Mouse (Mus musculus): ENCODE measurements at regions not wholly inside any gene's neighbourhood (a gene's known extent, or its start where the extent isn't known, plus 50 kb on each side); places are given as distances from the start of the nearest gene placed in this dataset.

DNA sequence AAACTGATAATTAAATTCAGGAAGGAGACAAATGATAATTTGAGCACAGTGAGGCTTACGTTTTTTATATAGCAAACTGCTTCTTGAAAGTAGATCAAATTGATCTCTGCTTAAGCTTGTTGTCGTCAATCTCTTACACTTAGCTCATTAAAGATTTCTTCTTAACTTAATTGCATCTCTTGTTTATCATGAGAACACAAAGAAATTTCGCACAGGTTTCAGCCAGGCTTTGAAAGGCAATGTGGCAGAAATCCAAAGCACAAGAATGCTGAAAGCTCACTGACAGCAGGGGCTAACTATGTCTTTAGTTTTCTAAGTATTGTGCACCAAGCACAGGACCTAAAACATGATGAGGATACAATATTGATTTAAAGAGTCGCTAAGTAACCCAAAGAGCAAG is 422.3 kb upstream of the A1bg start:
- intact Hi-C loops (cut with DNase I; ENCODE audit: low total_unique reads): no loop called here
- DNase-seq: no peak

DNA sequence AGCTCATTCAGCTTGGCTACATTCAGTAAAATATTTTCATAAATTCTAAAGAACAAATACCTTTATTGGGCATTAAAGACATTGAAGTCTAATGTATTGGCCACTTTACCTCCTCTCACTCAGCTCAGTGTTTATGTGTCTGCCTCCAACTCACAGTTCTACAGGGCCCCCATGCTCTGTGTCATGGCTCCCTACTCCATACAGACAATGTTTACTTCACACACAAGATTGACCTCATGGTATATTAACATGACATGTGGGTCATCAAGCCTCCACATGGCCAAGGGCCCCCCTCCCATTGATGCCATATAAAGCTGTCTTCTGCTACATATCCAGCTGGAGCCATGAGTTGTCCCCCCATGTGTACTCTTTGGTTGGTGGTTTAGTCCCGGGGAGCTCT is 419.8 kb upstream of the A1bg start:
- intact Hi-C loops (cut with DNase I; ENCODE audit: low total_unique reads): no loop called here
- DNase-seq: no peak

DNA sequence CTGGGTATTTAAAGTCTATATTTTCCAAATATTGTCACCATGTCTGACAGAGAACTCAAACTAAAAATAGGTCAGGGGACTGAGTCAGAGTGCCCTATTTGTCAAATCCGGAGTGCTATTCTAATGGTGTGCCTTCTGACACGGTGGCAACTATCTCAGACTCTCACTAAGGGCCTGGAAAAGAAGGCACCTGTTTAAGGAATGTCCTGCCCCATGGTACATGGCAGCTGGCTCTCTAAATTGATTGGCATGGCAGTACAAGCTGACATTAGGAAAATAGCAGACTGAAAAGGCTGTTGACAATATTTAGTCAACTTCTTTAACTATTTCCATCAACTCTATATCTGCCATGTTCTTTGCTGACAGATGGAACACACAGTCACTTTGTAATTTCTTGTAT is 405.1 kb upstream of the A1bg start:
- intact Hi-C loops (cut with DNase I; ENCODE audit: low total_unique reads): no loop called here
- DNase-seq: no peak

DNA sequence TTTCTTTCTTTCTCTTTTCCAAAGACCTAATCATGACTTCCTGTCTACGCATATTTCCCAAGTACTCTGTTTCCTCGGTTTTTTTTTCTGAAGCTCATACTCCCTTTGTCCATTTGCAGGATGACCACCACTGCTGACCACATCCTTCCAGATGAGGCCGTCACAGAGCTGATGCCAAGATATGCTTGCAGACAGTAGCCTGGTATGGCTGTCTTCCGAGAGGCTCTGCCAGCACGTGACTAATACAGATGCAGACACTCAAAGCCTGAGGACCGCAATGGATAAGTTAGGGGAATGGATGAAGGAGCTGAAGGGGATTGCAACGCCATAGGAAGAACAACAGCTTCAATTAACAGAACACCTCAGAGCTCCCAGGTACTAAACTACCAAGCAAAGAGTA is 399.4 kb upstream of the A1bg start:
- intact Hi-C loops (cut with DNase I; ENCODE audit: low total_unique reads): no loop called here
- no peak for DNase-seq

DNA sequence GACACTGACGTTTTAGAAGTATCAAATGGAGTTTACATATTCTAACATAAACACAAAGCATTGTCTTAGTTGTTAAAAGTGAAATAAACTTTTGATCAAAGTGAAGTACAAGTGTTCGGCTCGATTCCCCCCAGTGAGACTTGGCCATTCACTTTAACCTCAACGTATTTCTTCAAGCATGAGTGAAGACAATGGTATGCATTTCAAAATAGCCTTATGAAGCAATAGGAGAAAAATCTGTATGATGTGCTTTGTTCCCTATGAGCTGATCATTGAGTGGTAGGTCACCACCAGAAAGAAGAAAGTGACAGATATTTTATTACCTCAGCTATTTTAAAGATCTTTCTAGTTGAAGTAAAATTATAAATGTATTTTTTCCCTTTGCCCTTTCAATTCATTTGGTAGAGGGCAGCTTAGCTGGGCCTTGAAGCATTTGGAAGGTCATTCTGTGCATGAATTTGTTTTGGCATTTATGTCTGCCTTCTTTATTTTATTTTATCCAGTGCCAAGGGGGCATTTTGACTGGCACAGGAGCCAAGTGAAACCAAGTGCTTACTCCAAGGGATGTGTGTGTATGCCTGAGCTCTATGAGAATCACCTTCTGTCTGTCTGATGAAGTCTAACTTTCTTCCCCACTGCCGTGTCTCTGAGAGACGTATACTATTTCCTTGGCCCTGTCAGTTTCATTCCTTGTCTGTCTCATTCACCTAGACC is 386.8 kb upstream of the A1bg start:
- intact Hi-C loops (cut with DNase I; ENCODE audit: low total_unique reads): no loop called here
- DNase-seq: no peak

DNA sequence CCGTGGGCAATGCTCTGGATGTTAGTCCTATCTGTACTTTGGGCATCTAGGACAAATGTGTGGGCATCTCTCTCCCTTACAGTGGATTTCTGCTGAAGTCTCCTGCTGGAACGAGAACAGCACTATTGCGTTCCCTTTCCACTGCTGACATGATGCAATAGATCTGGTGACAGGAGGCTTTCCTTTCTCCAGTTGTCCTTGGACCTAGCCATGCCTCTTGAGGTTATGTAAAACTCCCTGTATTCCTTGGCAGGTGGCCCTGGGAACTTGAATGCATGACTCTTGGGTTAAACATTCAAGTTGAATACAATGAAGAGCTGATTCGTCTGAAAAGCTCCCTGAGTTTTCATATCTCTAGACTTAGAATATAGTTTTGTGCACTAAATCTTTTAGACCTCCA is 386.1 kb upstream of the A1bg start:
- DNase-seq: no peak

DNA sequence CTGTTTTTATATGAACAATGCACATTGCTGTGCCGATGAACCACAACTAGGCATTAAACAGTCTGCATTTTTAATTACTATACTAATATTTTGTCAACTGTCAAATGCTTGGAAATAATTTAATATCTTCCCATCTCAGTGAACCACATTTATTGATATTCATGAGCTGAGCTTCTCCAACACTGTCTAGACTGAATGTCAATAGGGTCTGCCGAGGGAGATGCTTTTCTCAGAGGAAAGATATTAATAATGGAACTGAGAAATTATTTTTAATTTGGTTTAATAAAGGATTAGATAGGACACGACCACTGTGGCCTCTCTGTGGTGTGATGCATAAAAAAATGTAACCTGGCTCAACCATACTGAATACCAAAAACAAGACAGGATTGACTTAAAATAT is 381.7 kb upstream of the A1bg start:
- intact Hi-C loops (cut with DNase I; ENCODE audit: low total_unique reads): no loop called here
- DNase-seq: no peak

More for the DNA sequence above, 386.1 kb upstream of the A1bg start:
- intact Hi-C loops (cut with DNase I; ENCODE audit: low total_unique reads): no loop called here

DNA sequence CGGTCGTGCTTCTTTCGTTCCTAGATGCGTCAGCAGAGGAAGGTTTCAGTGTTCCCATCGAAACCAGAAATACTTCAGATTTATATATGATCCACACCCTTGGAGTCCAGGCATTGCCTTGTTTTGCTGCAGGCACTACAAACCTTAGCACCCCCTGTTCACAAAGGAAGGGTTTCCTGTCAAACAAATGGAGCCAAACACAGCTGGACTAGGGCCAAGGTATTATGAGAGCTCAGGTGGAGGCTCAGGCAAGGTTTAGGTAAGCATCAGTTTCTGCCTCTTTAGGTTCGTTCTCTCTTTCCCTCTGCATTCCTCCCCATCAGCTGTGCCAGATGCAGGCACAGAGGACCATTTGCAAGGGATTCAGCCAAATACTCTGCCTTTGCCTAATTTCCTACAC is 377.0 kb upstream of the A1bg start:
- no peak for DNase-seq
- intact Hi-C loops (cut with DNase I; ENCODE audit: low total_unique reads): no loop called here

DNA sequence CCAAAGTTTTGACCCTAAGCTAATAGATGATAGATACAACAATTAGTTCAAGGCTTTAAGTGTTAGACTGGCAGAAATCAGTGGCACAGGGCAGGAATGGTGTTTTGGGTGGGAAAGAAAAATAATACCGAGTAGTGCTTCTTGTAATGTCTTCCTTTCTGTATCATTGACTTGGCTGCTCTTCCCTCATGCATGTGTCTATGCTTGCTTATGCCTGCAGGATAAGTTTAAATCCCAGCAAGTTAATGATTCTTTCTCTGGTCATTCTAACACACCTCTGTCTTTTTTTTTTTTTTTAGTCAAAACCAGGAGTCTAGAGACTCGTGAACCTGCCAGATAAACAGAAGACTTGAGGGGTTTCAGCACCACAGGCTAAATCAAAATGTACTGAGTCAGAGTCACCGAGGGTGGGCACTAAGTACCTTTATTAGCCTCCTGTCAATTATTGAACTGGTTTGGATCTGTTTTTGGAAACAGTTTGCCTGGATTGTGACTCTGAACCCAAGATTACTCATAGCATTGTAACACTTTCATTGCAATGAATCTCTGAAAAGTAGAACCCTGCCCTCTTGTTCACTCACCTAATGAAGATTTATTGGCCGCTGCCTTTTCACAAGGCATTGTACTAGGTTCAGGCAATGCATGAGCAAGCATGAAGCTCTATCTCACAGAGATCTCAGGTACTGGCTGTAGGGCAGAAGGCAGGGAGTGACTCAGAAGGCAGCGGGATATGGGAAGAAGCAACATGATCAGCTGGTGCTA is 374.8 kb upstream of the A1bg start:
- DNase-seq: no peak
- intact Hi-C loops (cut with DNase I; ENCODE audit: low total_unique reads): no loop called here

DNA sequence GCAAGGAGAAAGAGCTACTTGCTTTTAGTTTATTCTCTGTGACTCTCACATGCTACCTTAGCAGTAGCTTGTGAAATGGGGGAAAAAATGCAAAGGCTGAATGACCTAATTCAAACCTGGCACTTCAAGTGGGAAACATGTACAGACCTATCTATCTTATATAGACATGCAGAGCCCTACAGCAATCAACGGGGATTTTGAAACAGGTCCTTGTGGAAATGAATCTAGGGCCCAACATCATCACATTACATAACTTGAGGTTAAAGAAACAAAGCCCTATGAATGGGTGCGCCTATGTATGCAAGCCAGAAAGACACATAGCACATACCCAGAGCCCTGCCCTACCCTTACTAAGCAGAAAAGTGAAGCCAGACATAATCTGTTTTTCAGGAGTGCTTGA is 371.8 kb upstream of the A1bg start:
- DNase-seq: no peak
- intact Hi-C loops (cut with DNase I; ENCODE audit: low total_unique reads): no loop called here

DNA sequence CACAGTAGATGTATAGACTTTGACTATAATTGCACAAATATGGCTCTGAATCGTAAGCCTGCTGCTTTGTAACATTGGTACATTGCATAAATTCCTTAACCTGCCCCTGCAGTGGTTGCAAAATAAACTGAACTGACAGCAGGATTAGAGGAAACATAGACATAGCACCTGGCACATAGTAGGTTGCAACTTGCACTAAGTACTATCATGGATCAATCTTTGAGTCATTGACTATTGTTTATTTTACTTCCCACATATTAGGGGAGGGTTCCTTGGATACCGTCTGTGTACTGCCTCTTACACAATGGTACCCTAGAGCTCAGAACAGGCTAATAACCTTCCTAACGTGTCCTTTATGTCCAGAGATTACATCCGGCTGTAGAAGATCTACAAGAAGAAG is 371.3 kb upstream of the A1bg start:
- DNase-seq: no peak

DNA sequence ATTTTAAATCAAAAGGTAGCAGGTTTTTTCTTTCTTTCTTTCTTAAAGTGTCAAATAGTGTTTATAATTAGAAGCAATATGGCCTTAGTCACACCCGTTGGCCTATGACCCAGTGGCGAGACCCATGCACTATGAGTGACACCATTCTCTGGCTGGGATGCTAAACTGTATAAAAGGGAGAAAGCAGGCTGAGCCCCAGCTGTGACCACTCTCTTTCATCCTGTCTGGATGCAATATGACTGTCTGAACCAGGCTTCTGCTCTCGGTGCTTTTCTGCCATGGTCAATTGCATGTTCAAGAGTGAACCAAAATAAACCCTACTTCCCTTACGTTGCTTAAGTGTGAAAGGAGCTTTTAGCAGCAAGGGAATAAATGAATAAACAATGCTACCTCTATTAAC is 346.0 kb upstream of the A1bg start:
- intact Hi-C loops (cut with DNase I; ENCODE audit: low total_unique reads): no loop called here
- DNase-seq: no peak

More for the DNA sequence above, 371.3 kb upstream of the A1bg start:
- intact Hi-C loops (cut with DNase I; ENCODE audit: low total_unique reads): no loop called here

DNA sequence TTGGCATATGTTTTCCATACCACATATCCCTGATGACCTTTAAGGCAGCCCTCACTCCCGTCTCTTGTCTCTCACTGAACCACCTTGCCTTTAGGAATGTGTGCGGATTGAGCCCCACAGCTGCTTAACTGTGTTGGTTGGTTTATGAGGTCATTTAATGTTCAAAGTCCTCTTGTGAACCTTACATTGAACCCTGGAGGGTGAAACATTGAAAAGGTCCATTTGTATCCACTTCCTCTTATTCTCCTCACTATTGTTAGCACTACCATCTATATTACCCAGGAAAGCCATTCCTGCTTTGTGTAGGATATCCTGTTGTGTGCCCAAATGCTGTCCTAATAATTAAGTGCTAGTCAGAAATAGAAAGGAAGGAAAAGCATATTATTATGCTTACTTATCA is 336.2 kb upstream of the A1bg start:
- intact Hi-C loops (cut with DNase I; ENCODE audit: low total_unique reads): no loop called here
- DNase-seq: no peak

DNA sequence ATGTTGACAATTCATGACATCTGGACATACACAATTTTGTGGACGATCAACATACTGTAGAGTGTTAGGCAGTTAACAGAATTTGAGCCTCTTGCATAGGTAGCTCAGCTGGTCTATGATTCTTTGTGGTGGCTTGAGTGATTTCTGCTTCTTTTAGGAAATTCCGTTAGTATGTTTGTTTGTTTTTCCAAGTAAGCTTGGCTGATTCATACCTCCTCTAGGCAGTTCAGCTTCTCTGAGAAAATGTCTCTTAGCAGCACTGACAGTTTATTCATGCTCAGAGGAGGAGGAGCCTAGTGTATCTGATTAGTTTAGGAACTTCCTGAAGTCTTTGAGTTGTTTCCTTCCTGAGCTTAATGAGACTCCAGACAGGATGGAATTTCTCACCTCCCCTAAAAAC is 321.7 kb upstream of the A1bg start:
- no peak for DNase-seq
- intact Hi-C loops (cut with DNase I; ENCODE audit: low total_unique reads): no loop called here

DNA sequence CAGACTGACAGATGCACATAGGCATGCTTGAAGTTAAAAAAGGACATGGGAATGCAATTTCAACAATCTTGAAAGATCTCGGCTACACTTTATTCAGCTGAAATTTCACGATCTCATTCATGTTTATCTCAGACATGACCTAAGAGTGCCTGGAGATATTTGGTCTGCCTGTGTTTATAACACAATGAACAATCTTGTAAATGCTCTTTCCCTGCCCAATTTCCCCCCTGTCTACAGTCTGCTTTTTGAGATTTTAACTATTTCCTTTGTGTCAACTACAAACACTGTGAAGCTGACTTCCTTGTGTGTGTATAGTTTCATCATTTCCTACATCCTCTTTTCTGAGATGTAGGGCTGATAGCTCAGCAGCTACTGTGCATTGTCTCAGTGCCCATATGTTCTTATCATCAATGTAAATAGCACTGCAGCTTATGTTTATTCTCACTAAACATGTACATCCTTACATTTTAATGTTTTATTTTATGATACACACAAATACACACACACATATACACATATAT is 319.4 kb upstream of the A1bg start:
- intact Hi-C loops (cut with DNase I; ENCODE audit: low total_unique reads): no loop called here

DNA sequence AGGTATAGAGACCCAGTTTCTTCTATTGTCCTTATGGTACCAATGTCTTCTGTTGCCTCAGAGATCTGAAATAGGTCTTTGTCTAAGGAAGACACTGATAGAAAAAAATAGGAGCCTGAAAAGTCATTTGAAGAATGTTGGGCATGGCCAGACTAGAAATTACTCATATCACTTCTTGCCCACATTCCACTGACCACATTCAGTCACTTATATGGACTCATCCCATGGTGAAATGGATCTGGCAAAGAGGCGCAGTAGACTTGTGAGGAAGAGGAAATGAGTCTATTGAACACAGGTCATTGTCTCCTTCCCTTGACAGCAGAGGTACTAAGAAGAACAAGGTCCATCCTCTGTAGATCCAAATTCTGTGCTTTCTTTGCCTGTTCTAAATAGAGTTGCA is 318.9 kb upstream of the A1bg start:
- no peak for DNase-seq
- intact Hi-C loops (cut with DNase I; ENCODE audit: low total_unique reads): no loop called here

More for the DNA sequence above, 319.4 kb upstream of the A1bg start:
- no peak for DNase-seq

DNA sequence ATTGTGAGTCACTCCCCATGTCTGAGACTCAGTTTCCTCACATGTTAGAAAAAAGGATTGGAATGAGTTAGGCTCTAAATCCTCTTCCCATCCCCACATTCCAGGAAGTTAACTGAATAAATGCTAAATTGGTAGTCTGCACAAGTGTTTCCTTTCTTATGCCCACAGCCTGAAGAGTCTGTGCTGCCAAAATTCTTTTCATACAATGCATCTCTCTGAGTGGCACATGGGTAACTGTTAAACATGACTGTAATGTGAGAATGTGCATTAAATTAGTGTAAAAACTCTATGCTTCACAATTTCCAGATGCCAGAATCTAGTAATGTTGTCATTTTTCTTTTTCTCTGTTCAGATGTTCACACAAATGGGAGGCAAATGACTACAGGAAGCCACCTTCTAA is 317.5 kb upstream of the A1bg start:
- no peak for DNase-seq
- intact Hi-C loops (cut with DNase I; ENCODE audit: low total_unique reads): no loop called here

DNA sequence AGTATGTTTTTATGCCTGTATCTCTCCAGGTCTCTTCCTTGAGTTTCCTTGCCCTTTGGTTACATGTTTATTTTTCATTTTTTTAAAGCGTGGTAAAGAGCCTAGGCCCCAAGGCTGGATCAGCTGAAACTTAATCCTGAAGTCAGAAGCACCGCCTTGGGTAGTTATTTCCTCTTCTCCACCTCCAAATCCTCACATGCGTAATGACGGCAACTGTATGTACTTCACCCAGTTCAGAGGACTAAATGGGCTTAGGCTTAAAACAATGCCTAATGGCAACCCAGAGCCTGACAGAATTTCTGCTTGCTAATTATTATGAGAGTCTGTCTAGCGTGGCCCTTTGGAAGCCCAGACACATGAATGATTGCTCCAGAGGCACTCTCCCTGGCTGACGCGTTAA is 316.6 kb upstream of the A1bg start:
- no peak for DNase-seq
- intact Hi-C loops (cut with DNase I; ENCODE audit: low total_unique reads): no loop called here

DNA sequence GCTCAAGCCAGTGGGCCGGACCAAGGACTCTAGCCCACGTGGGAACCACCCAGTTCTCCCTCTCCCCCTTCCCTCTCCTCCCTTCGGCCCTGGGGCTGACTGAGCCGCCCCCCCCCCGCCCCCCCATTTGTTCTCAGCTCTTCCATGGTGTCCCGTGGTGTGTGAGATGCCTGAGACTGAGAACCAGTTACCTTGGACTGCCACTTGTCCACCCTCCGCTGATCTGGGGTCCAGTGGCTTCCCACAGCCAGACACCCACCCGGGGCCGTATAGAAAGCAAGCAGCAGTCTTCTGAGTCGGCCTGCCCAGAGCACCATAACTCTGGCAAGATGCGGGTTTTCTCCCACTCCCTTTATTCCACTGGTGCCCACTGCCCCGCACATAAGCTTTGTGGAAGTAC is 316.2 kb upstream of the A1bg start:
- DNase-seq: no peak
- intact Hi-C loops (cut with DNase I; ENCODE audit: low total_unique reads): no loop called here

DNA sequence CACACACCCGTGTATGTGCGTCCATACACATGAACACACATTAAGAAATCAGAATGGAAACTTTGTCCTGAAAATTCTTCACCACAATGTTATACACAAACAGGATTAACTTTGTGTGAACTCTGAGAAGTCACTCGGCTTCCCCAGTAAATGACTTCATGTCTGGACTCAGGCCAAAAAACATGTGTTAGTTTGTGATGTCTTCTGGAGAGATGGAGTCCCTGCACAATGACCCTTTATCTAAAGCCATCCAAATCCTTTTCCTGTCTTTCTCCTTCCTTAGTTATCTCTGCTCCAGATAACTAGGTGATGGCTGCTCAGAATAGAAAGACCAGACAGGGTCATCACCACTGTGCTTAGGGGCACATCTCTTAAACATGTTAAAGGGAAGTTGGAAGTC is 306.8 kb upstream of the A1bg start:
- intact Hi-C loops (cut with DNase I; ENCODE audit: low total_unique reads): no loop called here
- DNase-seq: no peak

DNA sequence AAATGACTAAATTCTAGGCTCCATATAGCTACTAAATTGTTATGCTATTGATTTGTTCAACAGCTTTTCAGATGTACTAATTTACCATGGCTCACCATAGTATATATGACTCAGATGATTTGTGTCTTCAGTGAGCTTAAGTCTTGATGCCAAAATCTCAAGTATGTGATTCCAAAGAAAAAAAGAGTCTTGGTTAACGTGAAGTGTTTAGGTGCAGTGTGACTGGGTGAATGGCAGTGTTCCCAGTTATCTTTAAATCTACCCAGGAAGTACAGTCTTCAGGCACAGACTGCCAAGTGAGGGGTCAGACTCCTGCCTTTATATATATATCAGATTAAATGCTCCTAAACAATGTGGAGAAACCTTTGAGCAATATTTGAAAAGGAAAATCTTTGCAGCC is 300.1 kb upstream of the A1bg start:
- intact Hi-C loops (cut with DNase I; ENCODE audit: low total_unique reads): no loop called here
- no peak for DNase-seq

Data from gastrocnemius, postnatal 14 days (tissue).